Mouse (Mus musculus) regulatory T cell (primary cell): Measurements from ENCODE around the gene Ocel1.
"Not testable (repeated sequence)": the region's sequence is repeated elsewhere in the genome, so short reads cannot be mapped to it uniquely, and the experiment has no call there.

Experiments
- in situ Hi-C: fragments of 300-600 bp; cut with MboI, MseI; formaldehyde crosslinking; loops from one replicate; pipeline ENCODE4 v1.15.1; 2025; ENCODE audit warnings: high pct_unique_total_duplicates

The Ocel1 gene

DNA sequence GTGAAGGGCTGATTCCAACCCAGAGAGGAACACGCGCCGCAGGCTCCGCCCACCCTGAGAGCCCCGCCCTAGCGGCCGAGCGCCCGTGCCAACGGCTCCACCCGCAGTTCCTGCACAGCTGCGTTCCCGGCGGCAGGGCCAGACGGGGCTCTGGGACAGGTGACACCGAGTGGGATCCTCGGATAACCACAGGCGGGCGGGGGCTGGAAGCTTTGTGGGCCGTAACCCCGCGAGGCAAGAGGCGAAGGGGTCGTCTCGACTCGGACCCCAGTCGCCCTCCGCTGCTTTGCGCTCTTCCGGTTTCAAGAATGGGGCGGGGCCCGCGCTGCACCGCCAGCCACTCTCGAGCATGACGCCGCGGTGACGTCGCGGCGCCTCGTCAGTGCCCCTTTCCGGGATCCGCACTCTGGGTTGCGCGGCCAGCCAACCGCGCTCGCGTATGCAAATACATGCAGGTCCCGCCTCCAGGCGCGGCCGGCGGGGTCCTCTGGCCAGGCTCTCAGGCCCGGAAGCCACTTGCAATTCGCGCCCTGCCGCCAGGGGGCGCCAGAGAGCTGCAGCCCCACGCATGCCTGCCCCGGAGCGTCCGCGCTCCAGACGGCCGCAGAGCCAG, at the start of gene Ocel1:
Gene Ocel1 (plus strand): TSS at position 63 of the 613 bp plus-strand sequence.
- in situ Hi-C loops: loop anchor here (5.0 kb wide), 2 partner anchors 36 to 86 kb away; partner anchors contain the start of gene Ankle1

- in situ Hi-C loops: no loop called here
Observed at GRCm38 (mm10) chr8:71322939-71323338, 48.2 kb upstream of the Ocel1 start.

DNA sequence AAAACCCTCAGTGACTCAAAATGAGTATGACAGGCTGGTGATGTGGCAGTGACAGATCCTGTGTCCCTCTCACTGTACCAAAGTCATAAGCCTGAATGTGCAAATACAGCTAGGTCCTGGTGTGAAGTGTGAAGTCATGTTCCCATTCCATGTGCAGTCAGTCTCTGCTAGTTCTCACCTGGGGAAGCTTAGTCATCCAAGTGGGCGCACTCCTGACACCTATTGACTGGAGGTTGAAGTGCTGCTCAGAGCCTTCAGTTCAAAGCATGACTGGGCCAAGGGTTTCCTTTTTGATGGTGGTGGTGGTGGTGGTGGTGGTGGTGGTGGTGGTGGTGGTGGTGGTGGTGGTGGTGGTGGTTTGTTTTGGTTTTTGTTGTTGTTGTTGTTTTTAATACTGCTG, 46.2 kb upstream of the Ocel1 start:
- in situ Hi-C loops: no loop called here

DNA sequence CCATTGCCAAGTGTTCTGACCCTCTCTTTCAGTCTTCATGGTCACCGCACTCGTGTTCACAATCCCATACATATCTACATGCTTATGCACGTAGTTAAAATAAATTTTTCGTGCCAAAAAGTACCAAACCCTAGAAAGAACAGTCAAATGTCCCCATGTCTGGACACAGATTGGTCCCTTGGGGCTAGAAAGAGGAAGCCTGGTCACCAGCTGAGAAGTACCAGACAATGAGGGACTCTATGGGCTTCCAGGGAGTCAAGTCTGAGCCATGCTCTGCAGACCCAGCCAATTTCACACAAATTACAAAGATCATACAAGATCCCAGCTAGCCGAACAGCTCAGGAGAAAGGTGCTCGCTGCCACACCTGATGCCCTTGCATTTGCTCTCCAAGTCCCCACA, 33.3 kb upstream of the Ocel1 start:
- in situ Hi-C loops: not testable (repeated sequence)

GRCm38 (mm10) chr8:71340625-71341024, 30.5 kb upstream of the Ocel1 start:
- in situ Hi-C loops: no loop called here

DNA sequence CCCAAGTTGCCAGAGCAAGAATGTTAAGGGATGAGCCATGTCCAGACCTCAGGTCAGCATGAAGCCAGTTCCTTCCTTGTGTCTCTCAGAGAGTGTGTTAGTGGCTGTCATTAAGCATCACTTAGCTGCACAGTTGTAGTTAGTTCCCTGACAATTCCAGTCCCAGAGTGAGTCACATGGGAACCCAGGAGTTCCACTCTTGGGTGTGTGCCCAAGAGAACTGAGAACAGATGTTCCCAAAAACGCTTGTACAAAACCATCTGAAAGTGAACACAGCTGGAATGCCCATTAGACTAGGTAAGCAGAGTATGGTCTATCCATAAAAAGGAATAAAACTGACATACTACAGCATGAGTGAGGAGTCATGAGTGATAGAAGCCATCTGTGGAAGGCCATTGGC, 24.5 kb upstream of the Ocel1 start:
- in situ Hi-C loops: no loop called here

DNA sequence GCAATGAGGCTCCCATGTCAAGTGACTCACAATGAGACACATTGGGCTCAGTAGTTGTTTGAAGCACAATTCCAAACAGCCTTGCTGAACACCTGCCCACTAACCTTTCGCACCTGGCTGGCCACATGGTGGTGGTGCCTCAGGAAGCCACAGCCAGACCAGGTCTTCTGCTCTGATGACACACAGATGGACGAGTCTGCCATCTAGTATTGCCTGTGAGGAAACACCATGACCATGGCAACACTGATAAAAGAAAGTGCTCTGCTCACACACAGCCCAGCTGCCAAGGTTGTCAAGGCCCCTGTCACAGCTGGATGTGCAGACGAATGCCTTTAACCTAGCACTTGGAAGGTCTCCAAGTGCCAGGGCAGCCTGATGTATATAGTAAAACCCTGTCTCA, 20.0 kb upstream of the Ocel1 start:
- in situ Hi-C loops: no loop called here

DNA sequence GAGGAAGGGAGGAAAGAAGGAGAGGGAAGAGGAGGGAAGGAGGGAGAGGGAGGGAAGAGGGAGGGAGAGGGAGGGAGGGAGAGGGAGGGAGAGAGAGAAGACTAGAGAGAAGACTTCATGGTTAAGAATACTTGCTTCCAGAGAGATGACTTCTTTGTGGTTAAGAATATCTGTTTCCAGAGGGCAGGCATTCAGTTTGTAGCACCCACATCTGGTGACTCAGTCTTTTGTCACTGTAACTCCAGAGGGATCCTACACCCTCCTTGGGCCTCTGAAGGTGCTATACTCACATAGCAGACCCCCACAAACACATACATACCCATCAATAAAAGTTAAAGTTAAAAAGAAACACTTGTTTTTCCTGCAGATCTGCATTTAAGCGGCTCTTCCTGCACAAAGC, 19.6 kb upstream of the Ocel1 start:
- in situ Hi-C loops: no loop called here

DNA sequence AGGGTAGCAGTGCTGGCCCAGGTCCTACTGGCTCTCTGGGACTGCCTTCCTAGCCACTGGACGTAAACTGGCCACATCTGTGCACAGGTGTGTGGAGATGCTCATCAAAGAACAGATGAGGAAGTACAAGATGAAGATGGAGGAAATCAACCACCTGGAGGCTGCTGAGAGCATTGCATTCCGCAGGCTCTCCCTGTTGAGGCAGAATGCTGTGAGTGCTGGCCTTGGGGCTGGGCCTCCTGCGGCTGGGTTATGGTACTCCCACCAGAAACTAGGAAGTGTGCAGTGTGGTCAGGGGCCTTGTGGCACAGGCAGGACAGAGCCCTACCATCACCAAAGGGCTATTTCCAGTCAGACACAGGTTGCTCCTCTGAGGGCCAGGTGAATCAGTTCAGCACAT, 13.1 kb upstream of the Ocel1 start:
- in situ Hi-C loops: no loop called here

DNA sequence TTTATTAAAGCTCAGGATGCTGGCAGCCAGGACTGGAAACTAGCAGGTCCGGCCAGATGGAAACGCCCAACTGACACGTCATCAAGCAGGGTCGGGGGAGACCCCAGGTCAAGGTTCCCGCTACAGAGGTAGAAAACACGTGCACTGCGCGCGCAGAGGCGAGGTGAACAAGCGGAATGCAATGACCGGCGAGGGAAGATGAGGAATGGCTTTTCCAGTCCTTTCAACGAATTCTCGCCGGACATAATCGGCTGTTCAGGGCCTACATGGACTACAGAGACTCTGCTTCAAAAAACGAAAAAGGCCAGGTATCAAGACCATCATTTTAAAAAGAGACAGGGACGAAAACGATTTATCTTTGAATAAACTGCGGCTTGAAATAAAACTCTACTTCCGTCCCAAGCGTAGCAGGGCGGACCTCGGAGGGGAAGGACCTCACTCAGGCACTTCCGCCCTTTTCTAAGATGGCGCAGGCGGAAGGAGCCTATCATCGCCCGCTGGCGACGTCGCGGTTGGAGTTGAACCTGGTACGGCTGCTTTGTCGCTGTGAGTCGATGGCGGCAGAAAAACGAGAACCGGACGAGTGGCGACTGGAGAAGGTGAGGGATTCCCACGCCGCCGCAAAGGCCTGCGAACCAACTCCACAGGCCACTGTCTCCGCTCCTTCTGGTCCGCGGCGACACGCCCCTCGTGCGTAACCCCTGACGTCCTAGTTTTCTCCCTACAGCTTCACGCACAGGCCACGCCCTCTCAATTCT, 4.1 kb upstream of the Ocel1 start, which contains the start of gene Use1:
Gene Use1 (plus strand): TSS at position 78 of the 758 bp plus-strand sequence.
- in situ Hi-C loops: loop anchor here (5.0 kb wide), 1 partner anchor 95 kb away; the partner anchor contains the start of genes Haus8 and Myo9b

GRCm38 (mm10) chr8:71367529-71368176, 3.4 kb upstream of the Ocel1 start:
- in situ Hi-C loops: loop anchor here (5.0 kb wide), 1 partner anchor 95 kb away; the partner anchor contains the start of genes Haus8 and Myo9b

- in situ Hi-C loops: loop anchor here (5.0 kb wide), 1 partner anchor 96 kb away; the partner anchor contains the start of genes Haus8 and Myo9b
Observed at GRCm38 (mm10) chr8:71368366-71368765, 2.7 kb upstream of the Ocel1 start.

DNA sequence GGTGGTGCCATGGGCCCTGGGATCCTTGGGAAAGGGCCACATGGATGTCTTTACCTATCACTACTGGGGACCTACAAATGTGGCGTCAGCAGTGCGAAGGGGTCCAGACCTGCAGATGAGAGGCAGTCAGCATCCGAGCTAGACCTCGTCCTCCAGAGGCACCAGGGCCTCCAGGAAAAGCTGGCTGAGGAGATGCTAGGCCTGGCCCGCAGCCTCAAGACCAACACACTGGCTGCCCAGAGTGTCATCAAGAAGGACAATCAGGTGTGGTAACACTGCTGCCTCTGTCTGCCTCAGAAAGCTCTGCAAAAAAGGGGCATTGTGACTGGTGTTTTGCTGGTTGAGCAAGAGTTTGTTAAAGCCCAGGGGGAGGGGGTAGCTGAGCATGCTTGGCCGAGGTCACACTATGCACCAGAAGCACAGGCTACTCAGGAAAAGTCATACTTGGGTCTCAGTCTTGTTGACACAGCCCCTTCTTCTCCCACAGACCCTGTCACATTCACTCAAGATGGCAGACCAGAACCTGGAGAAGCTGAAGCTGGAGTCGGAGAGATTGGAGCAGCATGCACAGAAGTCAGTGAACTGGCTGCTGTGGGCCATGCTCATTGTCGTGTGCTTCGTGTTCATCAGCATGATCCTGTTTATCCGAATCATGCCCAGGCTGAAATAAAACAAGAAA, 1.9 kb upstream of the Ocel1 start:
- in situ Hi-C loops: loop anchor here (5.0 kb wide), 1 partner anchor 97 kb away; the partner anchor contains the start of genes Haus8 and Myo9b

- in situ Hi-C loops: loop anchor here (5.0 kb wide), 2 partner anchors 37 to 87 kb away; partner anchors contain the start of gene Ankle1
Observed at GRCm38 (mm10) chr8:71370711-71371235, 325 bp upstream of the Ocel1 start.

- in situ Hi-C loops: loop anchor here (5.0 kb wide), 2 partner anchors 35 to 85 kb away; partner anchors contain the start of gene Ankle1
Observed at GRCm38 (mm10) chr8:71372427-71372826, 1.3 kb downstream of the Ocel1 start.

DNA sequence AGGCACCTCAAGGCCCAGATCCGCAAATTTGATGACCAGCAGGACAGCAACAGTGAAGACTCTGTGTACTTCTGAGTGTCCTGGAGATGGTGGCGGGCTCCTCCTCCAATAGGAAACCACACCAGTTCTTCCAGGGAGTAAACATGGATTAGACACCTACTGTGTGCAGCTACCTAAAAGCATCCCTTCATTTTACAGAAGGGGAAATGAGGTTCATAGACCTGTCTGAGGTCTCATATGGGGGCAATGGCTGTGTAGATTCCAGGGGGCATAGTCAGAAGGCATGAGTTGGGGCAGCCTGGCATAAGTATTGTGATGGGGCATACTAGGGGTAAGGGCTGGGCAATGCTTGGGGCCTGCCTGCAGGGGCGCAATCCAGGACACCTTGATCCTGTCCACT, 1.9 kb downstream of the Ocel1 start:
- in situ Hi-C loops: loop anchor here (5.0 kb wide), 2 partner anchors 34 to 84 kb away; partner anchors contain the start of gene Ankle1

GRCm38 (mm10) chr8:71374616-71375206, 3.6 kb downstream of the Ocel1 start:
- in situ Hi-C loops: loop anchor here (5.0 kb wide), 2 partner anchors 33 to 83 kb away; partner anchors contain the start of gene Ankle1

GRCm38 (mm10) chr8:71375581-71376422, 4.7 kb downstream of the Ocel1 start:
- in situ Hi-C loops: no loop called here

- in situ Hi-C loops: no loop called here
Observed at GRCm38 (mm10) chr8:71376423-71377030, 5.4 kb downstream of the Ocel1 start.
